Mouse (Mus musculus) kidney, adult 2 months (tissue): ENCODE data around the gene Lekr1. TPM values are rescaled to one million over a fixed set of nuclear protein-coding genes. Genes with fewer than 3 reads are reported as not detected.

Source experiments
- DNase-seq: peaks from one replicate; pipeline ENCODE4 v3.0.0; 2021
- H3K27ac ChIP-seq: fragments of 200-500 bp; 2 replicates; pipeline ENCODE4 v1.5.1; 2012; ENCODE audit warnings: low read depth, low read length, control low read depth, inconsistent platforms; ENCODE audit not compliant: insufficient read depth
- H3K27me3 ChIP-seq: fragments of 200-500 bp; replicated peaks from 2 replicates; pipeline ENCODE4 v1.6.1; 2012; ENCODE audit warnings: mild to moderate bottlenecking, moderate library complexity, low read length, inconsistent platforms; ENCODE audit not compliant: control insufficient read depth, insufficient read depth
- H3K36me3 ChIP-seq: fragments of 200-500 bp; 2 replicates; pipeline ENCODE4 v1.6.1; 2012; ENCODE audit warnings: mild to moderate bottlenecking, moderate library complexity, low read length, inconsistent platforms; ENCODE audit not compliant: control insufficient read depth, insufficient read depth
- H3K4me1 ChIP-seq: fragments of 200-500 bp; 2 replicates; pipeline ENCODE4 v1.6.1; 2011; ENCODE audit warnings: low read length; ENCODE audit not compliant: control insufficient read depth, insufficient read depth
- H3K4me3 ChIP-seq: fragments of 200-500 bp; 2 replicates; pipeline ENCODE4 v1.5.1; 2011; ENCODE audit warnings: mild to moderate bottlenecking, low read depth, low read length, control low read depth; ENCODE audit not compliant: insufficient read depth
- CTCF ChIP-seq: fragments of 200-500 bp; conservative IDR thresholded peaks from 2 replicates; pipeline ENCODE4 v1.5.1; 2011; ENCODE audit warnings: low read depth, mild to moderate bottlenecking, control low read depth, low read length, moderate library complexity, mixed read lengths; ENCODE audit not compliant: insufficient read depth, insufficient read length
- POLR2A ChIP-seq: fragments of 200-500 bp; IDR thresholded peaks from one replicate; pipeline ENCODE4 v1.6.1; 2011; ENCODE audit warnings: low read depth, low read length, control low read depth
- WGBS: fragments of 180-500 bp; shearing (Covaris S2); methylation state at CpG from one replicate; pipeline ENCODE4 v1.1.7; 2018; 5-methylcytosine and 5-hydroxymethylcytosine counted together
- polyA plus RNA-seq: library from polyadenylated mRNA; depleted of rRNA; stranded (reverse); fragments of >200 nt; gene quantifications from 2 replicates; pipeline ENCODE4 v1.2.3, GENCODE M21; 2012; rRNA removed

Gene Lekr1
- 1.1 and 1.7 TPM in 2 replicates for polyA plus RNA-seq

DNA sequence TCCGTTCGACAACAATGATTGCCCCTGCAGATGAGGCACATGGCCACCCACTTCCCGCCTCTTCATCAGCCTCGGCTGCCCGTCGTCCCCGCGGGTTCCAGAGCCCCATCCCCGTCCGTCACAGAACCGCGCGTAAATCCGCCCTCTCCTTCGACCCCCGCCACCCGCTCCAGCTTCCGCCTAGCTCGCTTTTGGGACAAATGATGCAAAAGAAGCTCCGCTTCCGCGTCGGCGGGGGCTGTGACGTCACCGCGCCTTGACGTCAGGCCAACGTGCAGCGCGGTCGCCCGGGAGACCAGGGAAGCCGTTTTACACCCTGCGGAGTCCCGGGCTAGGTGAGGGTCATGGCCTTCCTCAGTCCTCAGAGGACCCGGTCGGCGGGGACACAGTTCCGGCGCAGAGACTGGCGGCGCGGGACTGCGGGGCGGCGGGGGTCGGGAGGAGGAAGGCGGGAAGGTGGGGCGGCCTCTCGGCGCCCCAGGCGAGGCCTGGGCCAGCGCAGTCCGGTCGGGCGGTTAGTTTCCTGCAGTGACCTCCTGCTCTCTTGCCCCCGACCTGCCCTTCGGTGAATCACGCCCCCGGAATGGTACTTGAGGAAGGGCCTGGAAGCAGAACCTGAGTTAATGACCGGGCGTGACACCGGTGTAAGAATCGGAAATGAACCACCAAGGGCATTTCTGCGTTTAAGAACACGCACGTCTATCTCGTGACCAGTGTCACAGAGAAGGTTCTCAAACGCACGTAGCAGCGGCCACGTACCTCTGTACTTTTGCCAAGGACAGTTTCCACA lies at the start of gene Lekr1:
Gene Lekr1 (plus strand): TSS at position 252 of the 790 bp plus-strand sequence.
- peak; percentile 94 for DNase-seq
- Histone ChIP-seq H3K4me3 (peak within 1 kb of the TSS; percentile 62), H3K27ac (peak within 1 kb of the TSS; percentile 64), H3K4me1 (peaks cover 2% of the 10 kb centered on the region; the same call in 1 of the 2 replicates), H3K27me3 (no peaks in the 10 kb centered on the region), H3K36me3 (no peaks in the 10 kb centered on the region)
- TF ChIP-seq CTCF (no peak), POLR2A (no peak)
- WGBS = 1% methylated on average over 73 of the region's 73 CpGs

GRCm38 (mm10) chr3:65617507-65617906 lies 48.5 kb upstream of the Lekr1 start:
- no peaks in the 10 kb centered on the region for H3K27me3 ChIP-seq
- TF ChIP-seq POLR2A = no peak
- no peak for TF ChIP-seq CTCF
- no peak overlapping the region for H3K27ac ChIP-seq
- DNase-seq = no peak
- no peak overlapping the region for H3K4me3 ChIP-seq
- WGBS = 74% methylated on average over 5 of the region's 5 CpGs
- H3K36me3 ChIP-seq = no peaks in the 10 kb centered on the region
- H3K4me1 ChIP-seq = no peaks in the 10 kb centered on the region

GRCm38 (mm10) chr3:65619340-65619739 lies 46.7 kb upstream of the Lekr1 start:
- H3K27me3 ChIP-seq = no peaks in the 10 kb centered on the region
- no peak for TF ChIP-seq POLR2A
- TF ChIP-seq CTCF = no peak
- H3K4me3 ChIP-seq = no peak overlapping the region
- H3K27ac ChIP-seq = no peak overlapping the region
- no peaks in the 10 kb centered on the region for H3K4me1 ChIP-seq
- no peak for DNase-seq
- no peaks in the 10 kb centered on the region for H3K36me3 ChIP-seq
- WGBS = 88% methylated on average over 4 of the region's 4 CpGs

GRCm38 (mm10) chr3:65623057-65623456 lies 43.0 kb upstream of the Lekr1 start:
- H3K36me3 ChIP-seq = no peaks in the 10 kb centered on the region
- H3K27me3 ChIP-seq = no peaks in the 10 kb centered on the region
- no peaks in the 10 kb centered on the region for H3K4me1 ChIP-seq
- TF ChIP-seq POLR2A (no peak), CTCF (no peak)
- WGBS = 94% methylated on average over 6 of the region's 6 CpGs
- H3K4me3 ChIP-seq = no peak overlapping the region
- no peak for DNase-seq
- no peak overlapping the region for H3K27ac ChIP-seq

- H3K27ac ChIP-seq = no peak overlapping the region
- no peaks in the 10 kb centered on the region for H3K27me3 ChIP-seq
- no peaks in the 10 kb centered on the region for H3K36me3 ChIP-seq
- no peak overlapping the region for H3K4me3 ChIP-seq
- no peaks in the 10 kb centered on the region for H3K4me1 ChIP-seq
- no peak for DNase-seq
- WGBS = 59% methylated on average over 8 of the region's 8 CpGs
- no peak for TF ChIP-seq POLR2A
- TF ChIP-seq CTCF = no peak
Measured at GRCm38 (mm10) chr3:65625496-65626289, 40.3 kb upstream of the Lekr1 start.

GRCm38 (mm10) chr3:65626290-65626914 lies 39.6 kb upstream of the Lekr1 start:
- TF ChIP-seq CTCF (no peak), POLR2A (no peak)
- WGBS = 74% methylated on average over 7 of the region's 7 CpGs
- no peaks in the 10 kb centered on the region for H3K4me1 ChIP-seq
- DNase-seq = no peak
- H3K27me3 ChIP-seq = no peaks in the 10 kb centered on the region
- no peak overlapping the region for H3K4me3 ChIP-seq
- H3K27ac ChIP-seq = no peak overlapping the region
- no peaks in the 10 kb centered on the region for H3K36me3 ChIP-seq
